Mouse (Mus musculus): ENCODE data around the gene Ddx19a. TPM values are rescaled to one million over a fixed set of nuclear protein-coding genes. Genes with fewer than 3 reads are reported as not detected.
A peak's percentile ranks its signal among the peaks of the same experiment; 100 is the strongest.
"Not testable (repeated sequence)": the region's sequence is repeated elsewhere in the genome, so short reads cannot be mapped to it uniquely, and the experiment has no call there.

Gene Ddx19a
- polyA plus RNA-seq, 1 experiment from 2014 or later: 15.7 TPM

- Histone ChIP-seq H3K4me3 (replicated peaks; ENCODE audit: low read depth, low read length) (no peak overlapping the region), H3K36me3 (ENCODE audit: control insufficient read depth, insufficient read depth, low read length) (no peaks in the 10 kb centered on the region), H3K27ac (replicated peaks; ENCODE audit: low read depth, low read length) (no peak overlapping the region), H3K4me2 (ENCODE audit: low read length) (no peak overlapping the region), H3K9me3 (ENCODE audit: control insufficient read depth, low read length) (no peaks in the 10 kb centered on the region), H3K4me1 (ENCODE audit: control insufficient read depth, insufficient read depth, low read length) (peaks cover 17% of the 10 kb centered on the region), H3K27me3 (ENCODE audit: control insufficient read depth, insufficient read depth, low read length) (peaks cover 3% of the 10 kb centered on the region; the same call in 1 of the 2 replicates), H3K9ac (replicated peaks; ENCODE audit: low read length) (no peak overlapping the region)
- DNase-seq (no peak), ATAC-seq (ENCODE audit: low FRiP score, low TSS enrichment) (no peak)
- WGBS: 84% methylated on average over 6 of the region's 6 CpGs
Measured at GRCm38 (mm10) chr8:111030045-111030444, 32.4 kb upstream of the Ddx19a start.

GRCm38 (mm10) chr8:111029589-111029988, 32.0 kb upstream of the Ddx19a start:
- WGBS: 61% methylated on average over 4 of the region's 4 CpGs
- H3K4me1 ChIP-seq (ENCODE audit: control insufficient read depth, insufficient read depth, low read length): peaks cover 12% of the 10 kb centered on the region
- no peak for DNase-seq
- no peak overlapping the region for H3K27ac ChIP-seq (replicated peaks; ENCODE audit: low read depth, low read length)
- ATAC-seq (ENCODE audit: low FRiP score, low TSS enrichment): no peak
- no peak overlapping the region for H3K9ac ChIP-seq (replicated peaks; ENCODE audit: low read length)
- H3K4me2 ChIP-seq (ENCODE audit: low read length): no peak overlapping the region
- no peaks in the 10 kb centered on the region for H3K9me3 ChIP-seq (ENCODE audit: control insufficient read depth, low read length)
- H3K27me3 ChIP-seq (ENCODE audit: control insufficient read depth, insufficient read depth, low read length): peaks cover 3% of the 10 kb centered on the region; the same call in 1 of the 2 replicates
- no peaks in the 10 kb centered on the region for H3K36me3 ChIP-seq (ENCODE audit: control insufficient read depth, insufficient read depth, low read length)
- no peak overlapping the region for H3K4me3 ChIP-seq (replicated peaks; ENCODE audit: low read depth, low read length)

- no peaks in the 10 kb centered on the region for H3K9me3 ChIP-seq (ENCODE audit: control insufficient read depth, low read length)
- H3K4me1 ChIP-seq (ENCODE audit: control insufficient read depth, insufficient read depth, low read length): peaks cover 5% of the 10 kb centered on the region; the same call in 1 of the 2 replicates
- peak overlapping the region; percentile 72 for H3K4me2 ChIP-seq (ENCODE audit: low read length)
- peak overlapping the region; percentile 80 for H3K9ac ChIP-seq (replicated peaks; ENCODE audit: low read length)
- H3K4me3 ChIP-seq (replicated peaks; ENCODE audit: low read depth, low read length): peak overlapping the region; percentile 70
- H3K27ac ChIP-seq (replicated peaks; ENCODE audit: low read depth, low read length): peak overlapping the region; percentile 64
- H3K27me3 ChIP-seq (ENCODE audit: control insufficient read depth, insufficient read depth, low read length): peaks cover 3% of the 10 kb centered on the region; the same call in 1 of the 2 replicates
- DNase-seq (peak; percentile 93), ATAC-seq (ENCODE audit: low FRiP score, low TSS enrichment) (peak; percentile 76; the same call in 1 of the 2 replicates)
- WGBS: under 1% methylated on average over 31 of the region's 31 CpGs
- H3K36me3 ChIP-seq (ENCODE audit: control insufficient read depth, insufficient read depth, low read length): no peaks in the 10 kb centered on the region
Measured at GRCm38 (mm10) chr8:111027391-111027937, 29.9 kb upstream of the Ddx19a start.

GRCm38 (mm10) chr8:111026609-111027008, 29.0 kb upstream of the Ddx19a start:
- H3K27ac ChIP-seq (replicated peaks; ENCODE audit: low read depth, low read length); H3K4me1 ChIP-seq (ENCODE audit: control insufficient read depth, insufficient read depth, low read length); H3K4me3 ChIP-seq (replicated peaks; ENCODE audit: low read depth, low read length); H3K9ac ChIP-seq (replicated peaks; ENCODE audit: low read length); ATAC-seq (ENCODE audit: low FRiP score, low TSS enrichment); DNase-seq; H3K27me3 ChIP-seq (ENCODE audit: control insufficient read depth, insufficient read depth, low read length); H3K9me3 ChIP-seq (ENCODE audit: control insufficient read depth, low read length); H3K4me2 ChIP-seq (ENCODE audit: low read length); H3K36me3 ChIP-seq (ENCODE audit: control insufficient read depth, insufficient read depth, low read length): not testable (repeated sequence)
- WGBS: 100% methylated on average over 1 of the region's 2 CpGs

GRCm38 (mm10) chr8:111010230-111010991, 12.8 kb upstream of the Ddx19a start:
- not testable (repeated sequence) for H3K27ac ChIP-seq (replicated peaks; ENCODE audit: low read depth, low read length); H3K4me2 ChIP-seq (ENCODE audit: low read length); H3K4me1 ChIP-seq (ENCODE audit: control insufficient read depth, insufficient read depth, low read length); H3K9ac ChIP-seq (replicated peaks; ENCODE audit: low read length); H3K4me3 ChIP-seq (replicated peaks; ENCODE audit: low read depth, low read length); H3K9me3 ChIP-seq (ENCODE audit: control insufficient read depth, low read length); DNase-seq; ATAC-seq (ENCODE audit: low FRiP score, low TSS enrichment); H3K27me3 ChIP-seq (ENCODE audit: control insufficient read depth, insufficient read depth, low read length)
- peaks cover 61% of the 10 kb centered on the region for H3K36me3 ChIP-seq (ENCODE audit: control insufficient read depth, insufficient read depth, low read length)
- 91% methylated on average over 8 of the region's 10 CpGs for WGBS

GRCm38 (mm10) chr8:110996641-110997430, 764 bp downstream of the Ddx19a start:
- 38% methylated on average over 16 of the region's 16 CpGs for WGBS
- no peaks in the 10 kb centered on the region for H3K9me3 ChIP-seq (ENCODE audit: control insufficient read depth, low read length)
- H3K27ac ChIP-seq (replicated peaks; ENCODE audit: low read depth, low read length): peak overlapping the region; percentile 78; the same call in 1 of the 2 replicates
- DNase-seq (no peak), ATAC-seq (ENCODE audit: low FRiP score, low TSS enrichment) (no peak)
- peak overlapping the region; percentile 84 for H3K4me3 ChIP-seq (replicated peaks; ENCODE audit: low read depth, low read length)
- H3K36me3 ChIP-seq (ENCODE audit: control insufficient read depth, insufficient read depth, low read length): peaks cover 13% of the 10 kb centered on the region
- peaks cover 5% of the 10 kb centered on the region for H3K4me1 ChIP-seq (ENCODE audit: control insufficient read depth, insufficient read depth, low read length)
- H3K4me2 ChIP-seq (ENCODE audit: low read length): peak overlapping the region; percentile 86
- peak overlapping the region; percentile 73 for H3K9ac ChIP-seq (replicated peaks; ENCODE audit: low read length)
- H3K27me3 ChIP-seq (ENCODE audit: control insufficient read depth, insufficient read depth, low read length): no peaks in the 10 kb centered on the region

GRCm38 (mm10) chr8:110990017-110990416, 7.6 kb downstream of the Ddx19a start:
- H3K36me3 ChIP-seq (ENCODE audit: control insufficient read depth, insufficient read depth, low read length): peaks cover 71% of the 10 kb centered on the region
- H3K27ac ChIP-seq (replicated peaks; ENCODE audit: low read depth, low read length): no peak overlapping the region
- H3K27me3 ChIP-seq (ENCODE audit: control insufficient read depth, insufficient read depth, low read length): no peaks in the 10 kb centered on the region
- no peak overlapping the region for H3K9ac ChIP-seq (replicated peaks; ENCODE audit: low read length)
- ATAC-seq (ENCODE audit: low FRiP score, low TSS enrichment) (no peak), DNase-seq (no peak)
- no peaks in the 10 kb centered on the region for H3K9me3 ChIP-seq (ENCODE audit: control insufficient read depth, low read length)
- H3K4me2 ChIP-seq (ENCODE audit: low read length): no peak overlapping the region
- 93% methylated on average over 9 of the region's 9 CpGs for WGBS
- no peak overlapping the region for H3K4me3 ChIP-seq (replicated peaks; ENCODE audit: low read depth, low read length)
- no peaks in the 10 kb centered on the region for H3K4me1 ChIP-seq (ENCODE audit: control insufficient read depth, insufficient read depth, low read length)

- Histone ChIP-seq H3K9me3 (ENCODE audit: control insufficient read depth, low read length) (no peaks in the 10 kb centered on the region), H3K27ac (replicated peaks; ENCODE audit: low read depth, low read length) (no peak overlapping the region), H3K4me2 (ENCODE audit: low read length) (no peak overlapping the region), H3K9ac (replicated peaks; ENCODE audit: low read length) (no peak overlapping the region), H3K36me3 (ENCODE audit: control insufficient read depth, insufficient read depth, low read length) (peaks cover 89% of the 10 kb centered on the region), H3K4me1 (ENCODE audit: control insufficient read depth, insufficient read depth, low read length) (no peaks in the 10 kb centered on the region), H3K4me3 (replicated peaks; ENCODE audit: low read depth, low read length) (no peak overlapping the region), H3K27me3 (ENCODE audit: control insufficient read depth, insufficient read depth, low read length) (no peaks in the 10 kb centered on the region)
- ATAC-seq (ENCODE audit: low FRiP score, low TSS enrichment): no peak
- 91% methylated on average over 8 of the region's 8 CpGs for WGBS
- DNase-seq: no peak
Measured at GRCm38 (mm10) chr8:110987805-110988744, 9.5 kb downstream of the Ddx19a start.
